Mouse (Mus musculus) limb, embryonic 15.5 days (tissue): Measurements from ENCODE around the gene Nupl1. TPM values are rescaled to one million over a fixed set of nuclear protein-coding genes. Genes with fewer than 3 reads are reported as not detected.

Source experiments
- ATAC-seq: fragments of 200-750 bp; cut with Nextera tagmentation; 2 replicates; pipeline ENCODE4 v1.8.0; 2017; ENCODE audit warnings: low read depth, moderate TSS enrichment; ENCODE audit not compliant: insufficient number of reproducible peaks, low FRiP score, low TSS enrichment
- H3K27ac ChIP-seq: fragments of 300-500 bp; sonication (generic); 2 replicates; pipeline ENCODE4 v1.5.1; 2015; ENCODE audit warnings: moderate library complexity, mild to moderate bottlenecking, inconsistent platforms
- H3K27me3 ChIP-seq: fragments of 300-500 bp; sonication (generic); 2 replicates; pipeline ENCODE4 v1.6.1; 2015; ENCODE audit warnings: inconsistent platforms
- H3K36me3 ChIP-seq: fragments of 300-500 bp; sonication (generic); 2 replicates; pipeline ENCODE4 v1.6.1; 2015; ENCODE audit warnings: inconsistent platforms
- H3K4me1 ChIP-seq: fragments of 300-500 bp; sonication (generic); 2 replicates; pipeline ENCODE4 v1.6.1; 2015; ENCODE audit warnings: inconsistent platforms
- H3K4me2 ChIP-seq: fragments of 300-500 bp; sonication (generic); 2 replicates; pipeline ENCODE4 v1.6.1; 2015; ENCODE audit warnings: mild to moderate bottlenecking, inconsistent platforms
- H3K4me3 ChIP-seq: fragments of 300-500 bp; sonication (generic); 2 replicates; pipeline ENCODE4 v1.5.1; 2015; ENCODE audit warnings: mild to moderate bottlenecking, inconsistent platforms
- H3K9ac ChIP-seq: fragments of 300-500 bp; sonication (generic); 2 replicates; pipeline ENCODE4 v1.6.1; 2015; ENCODE audit warnings: inconsistent platforms
- H3K9me3 ChIP-seq: fragments of 300-500 bp; sonication (generic); 2 replicates; pipeline ENCODE4 v1.6.1; 2016; ENCODE audit warnings: inconsistent platforms
- WGBS: fragments of 180-500 bp; shearing (Covaris S2); methylation state at CpG from one replicate; pipeline ENCODE4 v1.1.7; 2015; 5-methylcytosine and 5-hydroxymethylcytosine counted together
- polyA plus RNA-seq: library from polyadenylated mRNA; unstranded; fragments of >200 nt; fragmentation: Nextera tagmentation; extraction: Ambion mirVana; gene quantifications from 2 replicates; pipeline ENCODE4 v1.2.1, GENCODE M21; 2015

Gene Nupl1
- polyA plus RNA-seq, 1 experiment from 2014 or later = not detected

- no peak overlapping the region for H3K4me3 ChIP-seq
- H3K4me1 ChIP-seq = no peaks in the 10 kb centered on the region
- H3K36me3 ChIP-seq = peaks cover 22% of the 10 kb centered on the region
- H3K9ac ChIP-seq = no peak overlapping the region
- no peak overlapping the region for H3K27ac ChIP-seq
- WGBS = 93% methylated on average over 1 of the region's 1 CpGs
- no peaks in the 10 kb centered on the region for H3K27me3 ChIP-seq
- no peak for ATAC-seq
- no peaks in the 10 kb centered on the region for H3K9me3 ChIP-seq
- no peak overlapping the region for H3K4me2 ChIP-seq
These were observed 35.1 kb downstream of the Nupl1 start for GRCm38 (mm10) chr14:60216125-60216524.

DNA sequence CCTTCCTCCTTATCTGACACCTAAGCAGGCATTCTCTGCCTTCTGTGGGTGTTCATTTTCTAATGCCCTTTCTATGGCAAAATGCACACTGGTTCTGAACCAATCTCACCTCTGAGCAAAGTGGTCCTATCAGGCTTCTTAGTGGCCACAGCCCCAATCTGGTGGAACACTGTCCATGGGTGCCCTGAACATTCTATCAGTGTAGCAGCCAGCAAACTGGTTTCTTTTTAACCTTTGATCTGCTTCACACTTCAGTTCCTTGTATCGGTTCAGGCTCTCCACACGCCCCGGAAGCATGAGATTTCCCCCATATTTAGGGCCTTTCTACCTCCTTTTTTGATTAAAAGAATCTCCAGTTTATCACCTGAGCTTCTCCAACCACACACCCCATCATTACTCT, 36.2 kb downstream of the Nupl1 start:
- Histone ChIP-seq H3K9me3 (no peaks in the 10 kb centered on the region), H3K9ac (no peak overlapping the region), H3K36me3 (peaks cover 19% of the 10 kb centered on the region), H3K27ac (no peak overlapping the region), H3K4me3 (no peak overlapping the region), H3K4me2 (no peak overlapping the region), H3K4me1 (no peaks in the 10 kb centered on the region), H3K27me3 (no peaks in the 10 kb centered on the region)
- ATAC-seq = no peak
- WGBS = 96% methylated on average over 3 of the region's 3 CpGs

DNA sequence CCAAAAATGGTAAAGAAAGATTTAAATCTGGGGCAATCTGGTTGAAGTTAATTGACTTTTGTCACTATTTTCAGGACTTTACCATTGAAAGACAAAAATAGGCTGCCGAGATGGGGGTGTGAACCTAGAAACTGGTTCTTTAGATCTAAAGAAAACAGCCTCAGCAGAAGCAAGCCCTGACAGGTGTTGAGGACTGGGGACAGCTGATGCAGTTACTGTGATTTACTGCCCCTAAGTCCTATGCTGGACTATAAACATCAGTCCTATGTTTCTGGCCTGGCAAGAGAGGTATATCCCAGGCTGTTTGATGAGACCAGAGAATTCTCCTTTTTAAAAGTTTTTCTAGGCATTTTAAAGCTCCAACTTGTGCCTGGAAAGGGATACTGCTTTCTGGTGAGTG, 37.2 kb downstream of the Nupl1 start:
- Histone ChIP-seq H3K27me3 (no peaks in the 10 kb centered on the region), H3K9me3 (no peaks in the 10 kb centered on the region), H3K4me2 (no peak overlapping the region), H3K4me3 (no peak overlapping the region), H3K36me3 (peaks cover 16% of the 10 kb centered on the region), H3K27ac (no peak overlapping the region), H3K4me1 (no peaks in the 10 kb centered on the region), H3K9ac (no peak overlapping the region)
- 0 out of 2 replicates have a peak, but pooled peaks have one; percentile 44 for ATAC-seq
- 51% methylated on average over 1 of the region's 1 CpGs for WGBS

DNA sequence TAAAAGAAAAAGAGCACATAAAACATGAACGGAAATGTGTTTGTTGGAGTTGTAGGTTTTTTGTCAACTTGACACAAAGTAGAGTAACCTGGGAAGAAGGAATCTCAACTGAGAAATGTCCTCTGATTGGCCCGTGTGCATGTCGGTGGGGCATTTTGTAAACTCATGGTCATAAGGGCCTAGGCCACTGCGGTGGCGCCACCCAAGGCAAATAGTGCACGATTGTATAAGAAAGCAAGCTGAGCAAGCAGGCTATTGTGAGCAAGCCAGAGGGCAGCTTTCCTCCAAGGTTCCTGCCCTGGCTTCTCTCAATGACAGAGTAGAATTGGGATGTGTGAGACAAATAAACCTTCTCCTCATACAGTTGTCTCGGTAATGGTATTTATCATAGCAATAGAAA, 42.1 kb downstream of the Nupl1 start:
- H3K9me3 ChIP-seq = no peaks in the 10 kb centered on the region
- H3K27me3 ChIP-seq = no peaks in the 10 kb centered on the region
- no peak overlapping the region for H3K4me2 ChIP-seq
- no peaks in the 10 kb centered on the region for H3K36me3 ChIP-seq
- WGBS = 91% methylated on average over 7 of the region's 7 CpGs
- no peak overlapping the region for H3K4me3 ChIP-seq
- no peak for ATAC-seq
- H3K9ac ChIP-seq = no peak overlapping the region
- H3K27ac ChIP-seq = no peak overlapping the region
- no peaks in the 10 kb centered on the region for H3K4me1 ChIP-seq

DNA sequence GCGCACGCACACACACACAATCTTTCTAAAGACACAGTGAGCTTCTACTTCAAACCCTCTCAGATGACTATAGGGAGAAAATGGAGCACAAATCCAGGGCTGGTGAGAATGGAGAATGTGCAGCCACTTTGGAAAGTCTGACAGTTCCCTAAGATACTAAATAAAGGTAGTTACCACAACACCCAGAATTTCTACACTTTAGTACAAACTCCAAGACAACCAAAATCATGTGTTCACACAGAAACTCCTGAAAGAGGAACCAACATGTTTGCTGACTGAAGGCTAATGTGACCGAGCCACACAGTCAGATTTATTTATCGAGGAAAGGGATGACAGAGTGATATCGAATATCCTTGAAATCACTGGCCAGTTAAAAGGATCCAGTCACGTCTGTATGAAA, 46.2 kb downstream of the Nupl1 start:
- Histone ChIP-seq H3K9me3 (no peaks in the 10 kb centered on the region), H3K36me3 (no peaks in the 10 kb centered on the region), H3K27me3 (no peaks in the 10 kb centered on the region), H3K4me3 (no peak overlapping the region), H3K27ac (no peak overlapping the region), H3K9ac (no peak overlapping the region), H3K4me1 (no peaks in the 10 kb centered on the region), H3K4me2 (no peak overlapping the region)
- ATAC-seq = no peak
- 85% methylated on average over 6 of the region's 6 CpGs for WGBS

DNA sequence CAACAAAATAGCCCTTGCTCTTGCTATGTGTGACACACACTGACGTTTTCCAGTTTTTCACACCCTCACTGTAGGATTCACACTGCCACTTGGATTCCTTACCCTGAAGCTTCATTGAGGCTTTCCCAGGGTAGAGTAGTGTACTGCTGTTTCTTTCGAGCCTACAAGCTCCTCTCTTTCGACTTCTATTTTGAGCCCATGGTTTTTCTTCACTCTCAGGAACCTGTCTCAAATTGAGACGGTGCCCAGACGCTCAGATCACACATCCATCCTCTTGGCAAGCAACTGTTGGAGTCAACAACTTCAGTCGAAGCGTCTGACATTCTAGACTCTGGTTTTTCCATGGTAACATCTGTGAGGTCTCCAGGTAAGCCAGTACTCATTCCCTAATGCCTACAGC, 54.3 kb downstream of the Nupl1 start, which contains the start of gene Atp8a2:
TSS of gene Atp8a2 (minus strand) at position 296 of the 400 bp plus-strand sequence.
- no peaks in the 10 kb centered on the region for H3K4me1 ChIP-seq
- H3K9ac ChIP-seq = no peak within 1 kb of the TSS
- no peaks in the 10 kb centered on the region for H3K9me3 ChIP-seq
- no peaks in the 10 kb centered on the region for H3K27me3 ChIP-seq
- no peak within 1 kb of the TSS for H3K4me3 ChIP-seq
- ATAC-seq = no peak
- H3K36me3 ChIP-seq = no peaks in the 10 kb centered on the region
- 66% methylated on average over 7 of the region's 7 CpGs for WGBS
- no peak within 1 kb of the TSS for H3K4me2 ChIP-seq
- no peak within 1 kb of the TSS for H3K27ac ChIP-seq

GRCm38 (mm10) chr14:60195999-60196398, 55.2 kb downstream of the Nupl1 start:
- Histone ChIP-seq H3K9ac (no peak overlapping the region), H3K4me1 (no peaks in the 10 kb centered on the region), H3K4me2 (no peak overlapping the region), H3K27me3 (no peaks in the 10 kb centered on the region), H3K9me3 (no peaks in the 10 kb centered on the region), H3K36me3 (no peaks in the 10 kb centered on the region), H3K4me3 (no peak overlapping the region), H3K27ac (no peak overlapping the region)
- no peak for ATAC-seq
- 70% methylated on average over 5 of the region's 5 CpGs for WGBS

DNA sequence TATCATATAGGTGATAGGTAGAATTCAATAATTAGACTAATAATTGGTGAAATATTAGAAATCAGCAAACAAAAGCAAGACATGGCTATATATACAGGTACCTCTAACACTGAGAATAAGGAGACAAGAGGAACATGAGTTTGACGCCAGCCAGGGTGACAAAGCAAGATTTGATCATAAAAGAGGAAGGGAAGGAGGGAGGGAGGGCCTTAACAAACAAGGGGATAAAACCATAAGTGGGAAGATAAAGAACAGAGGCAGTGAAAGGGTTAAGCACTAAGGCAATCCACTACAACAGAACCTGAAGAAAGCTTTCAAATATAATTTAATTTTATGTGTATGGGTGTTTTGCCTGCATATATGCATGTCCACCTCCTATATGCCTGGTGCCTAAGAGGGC, 56.6 kb downstream of the Nupl1 start:
- Histone ChIP-seq H3K9ac (no peak overlapping the region), H3K9me3 (no peaks in the 10 kb centered on the region), H3K4me3 (no peak overlapping the region), H3K27me3 (no peaks in the 10 kb centered on the region), H3K36me3 (no peaks in the 10 kb centered on the region), H3K4me2 (no peak overlapping the region), H3K27ac (no peak overlapping the region), H3K4me1 (no peaks in the 10 kb centered on the region)
- ATAC-seq = no peak
- 97% methylated on average over 1 of the region's 1 CpGs for WGBS

- Histone ChIP-seq H3K4me3 (no peak overlapping the region), H3K36me3 (no peaks in the 10 kb centered on the region), H3K9ac (no peak overlapping the region), H3K4me2 (no peak overlapping the region), H3K4me1 (no peaks in the 10 kb centered on the region), H3K9me3 (no peaks in the 10 kb centered on the region), H3K27ac (no peak overlapping the region), H3K27me3 (no peaks in the 10 kb centered on the region)
- ATAC-seq = no peak
- WGBS = 82% methylated on average over 5 of the region's 5 CpGs
These were observed 61.5 kb downstream of the Nupl1 start for GRCm38 (mm10) chr14:60189771-60190170.

DNA sequence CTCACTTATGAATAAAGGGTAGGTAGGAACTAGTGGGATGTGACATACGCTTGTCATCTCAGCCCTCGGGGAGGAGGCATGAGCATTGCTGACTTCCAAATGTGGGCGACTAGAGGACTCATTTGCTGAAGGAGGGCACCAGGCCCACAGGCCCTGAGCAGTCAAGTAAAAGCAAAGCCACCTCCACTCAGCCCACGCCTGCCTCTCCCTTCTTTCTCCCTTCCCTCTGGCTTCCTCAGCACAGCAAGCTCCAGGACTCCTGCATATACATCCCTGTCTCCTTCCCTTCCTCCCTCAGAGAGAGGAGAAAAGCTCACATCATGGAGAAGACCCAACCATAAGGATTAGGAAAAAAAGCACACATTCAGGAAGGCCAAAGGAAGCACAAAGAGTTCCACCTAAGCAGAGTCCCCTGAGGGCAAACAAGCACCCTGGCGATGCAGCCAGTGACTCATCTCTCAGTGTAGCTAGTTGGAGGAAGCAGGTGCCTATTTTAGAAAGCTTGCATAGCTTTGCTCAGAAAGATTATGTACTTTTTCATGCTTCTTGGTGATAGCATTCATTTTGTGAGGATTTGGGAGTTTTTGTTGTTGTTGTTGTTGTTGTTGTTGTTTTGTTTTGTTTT, 62.9 kb downstream of the Nupl1 start:
- Histone ChIP-seq H3K4me3 (no peak overlapping the region), H3K27ac (no peak overlapping the region), H3K27me3 (no peaks in the 10 kb centered on the region), H3K9ac (no peak overlapping the region), H3K4me2 (no peak overlapping the region), H3K9me3 (no peaks in the 10 kb centered on the region), H3K4me1 (no peaks in the 10 kb centered on the region), H3K36me3 (no peaks in the 10 kb centered on the region)
- WGBS = 75% methylated on average over 5 of the region's 5 CpGs
- ATAC-seq = no peak

- no peak overlapping the region for H3K4me2 ChIP-seq
- H3K9me3 ChIP-seq = no peaks in the 10 kb centered on the region
- H3K4me1 ChIP-seq = peaks cover 13% of the 10 kb centered on the region; the same call in 1 of the 2 replicates
- ATAC-seq = no peak
- no peak overlapping the region for H3K27ac ChIP-seq
- no peak overlapping the region for H3K9ac ChIP-seq
- H3K4me3 ChIP-seq = no peak overlapping the region
- H3K36me3 ChIP-seq = no peaks in the 10 kb centered on the region
- peaks cover 33% of the 10 kb centered on the region for H3K27me3 ChIP-seq
- 95% methylated on average over 2 of the region's 2 CpGs for WGBS
These were observed 69.9 kb downstream of the Nupl1 start for GRCm38 (mm10) chr14:60181306-60181705.

- Histone ChIP-seq H3K4me1 (peaks cover 13% of the 10 kb centered on the region; the same call in 1 of the 2 replicates), H3K9me3 (no peaks in the 10 kb centered on the region), H3K27ac (no peak overlapping the region), H3K9ac (no peak overlapping the region), H3K4me2 (no peak overlapping the region), H3K27me3 (peaks cover 56% of the 10 kb centered on the region), H3K36me3 (no peaks in the 10 kb centered on the region), H3K4me3 (no peak overlapping the region)
- no peak for ATAC-seq
- 34% methylated on average over 2 of the region's 2 CpGs for WGBS
These were observed 72.7 kb downstream of the Nupl1 start for GRCm38 (mm10) chr14:60178571-60178955.
